7 mouse cellular contexts compared by ENCODE assay signal in genomic region chr12:87299037-87299656, GRCm38 (mm10). TPM values are rescaled to one million over a fixed set of nuclear protein-coding genes. Genes with fewer than 3 reads are reported as not detected.
DNase-seq lines count a peak whose midpoint lies in the region; ATAC-seq and TF ChIP-seq lines count a peak whose summit lies in the region.

No protein-coding gene starts in this region.

- peak overlapping the region; percentile 90 for H3K4me2 ChIP-seq in heart, postnatal 0 days (ENCODE audit: low read depth, low read length)
- H3K4me2 ChIP-seq in liver, postnatal 0 days (ENCODE audit: low read depth, low read length) = peak overlapping the region; percentile 96
- H3K4me2 ChIP-seq in stomach, embryonic 16.5 days (ENCODE audit: low read depth, low read length) = peak overlapping the region; percentile 99

- H3K27ac ChIP-seq in heart, postnatal 0 days (ENCODE audit: low read depth) = no peak overlapping the region
- no peak overlapping the region for H3K27ac ChIP-seq in liver, postnatal 0 days (ENCODE audit: low read depth)
- H3K27ac ChIP-seq in stomach, embryonic 16.5 days (ENCODE audit: low read length) = no peak overlapping the region

- TF ChIP-seq CTCF in heart, postnatal 0 days (IDR thresholded peaks at IDR 0.05; ENCODE audit: low read depth) = no peak
- TF ChIP-seq CTCF in liver, postnatal 0 days (IDR thresholded peaks at IDR 0.05; ENCODE audit: low read depth) = no peak

- H3K9ac ChIP-seq in heart, postnatal 0 days (replicated peaks; ENCODE audit: low read depth, low read length) = peak overlapping the region; percentile 52
- H3K9ac ChIP-seq in liver, postnatal 0 days (replicated peaks) = peak overlapping the region; percentile 72
- H3K9ac ChIP-seq in stomach, embryonic 16.5 days (ENCODE audit: low read length) = peak overlapping the region; percentile 80

- peaks cover 3% of the 10 kb centered on the region; the same call in 1 of the 2 replicates for H3K4me1 ChIP-seq in heart, postnatal 0 days (ENCODE audit: control insufficient read depth, insufficient read depth)
- peaks cover 3% of the 10 kb centered on the region; the same call in 1 of the 2 replicates for H3K4me1 ChIP-seq in liver, postnatal 0 days (ENCODE audit: insufficient read depth)
- peaks cover 10% of the 10 kb centered on the region; the same call in 1 of the 2 replicates for H3K4me1 ChIP-seq in stomach, embryonic 16.5 days (ENCODE audit: control insufficient read depth, insufficient read depth, low read length)

- H3K36me3 ChIP-seq in heart, postnatal 0 days (replicated peaks; ENCODE audit: control insufficient read depth, insufficient read depth, low read length) = no peaks in the 10 kb centered on the region
- H3K36me3 ChIP-seq in liver, postnatal 0 days (replicated peaks; ENCODE audit: insufficient read depth, low read length) = no peaks in the 10 kb centered on the region
- no peaks in the 10 kb centered on the region for H3K36me3 ChIP-seq in stomach, embryonic 16.5 days (ENCODE audit: control insufficient read depth, insufficient read depth, low read length)

- no peak for TF ChIP-seq EP300 in heart, postnatal 0 days (IDR thresholded peaks at IDR 0.05; ENCODE audit: low read depth)
- TF ChIP-seq EP300 in liver, postnatal 0 days (IDR thresholded peaks at IDR 0.05; ENCODE audit: low read depth) = no peak

- 12% methylated on average over 29 of the region's 29 CpGs for WGBS in heart, postnatal 0 days
- 14% methylated on average over 29 of the region's 29 CpGs for WGBS in liver, postnatal 0 days (ENCODE audit: insufficient replicate concordance)
- WGBS in stomach, embryonic 16.5 days = 7% methylated on average over 29 of the region's 29 CpGs

- H3K4me3 ChIP-seq in heart, postnatal 0 days (ENCODE audit: low read depth, low read length) = peak overlapping the region; percentile 57
- peak overlapping the region; percentile 71 for H3K4me3 ChIP-seq in liver, postnatal 0 days (ENCODE audit: low read depth, low read length)
- peak overlapping the region; percentile 80 for H3K4me3 ChIP-seq in stomach, embryonic 16.5 days (replicated peaks; ENCODE audit: low read length)

- no peaks in the 10 kb centered on the region for H3K9me3 ChIP-seq in heart, postnatal 0 days (replicated peaks; ENCODE audit: control insufficient read depth, low read length)
- no peaks in the 10 kb centered on the region for H3K9me3 ChIP-seq in liver, postnatal 0 days (ENCODE audit: low read length)
- no peaks in the 10 kb centered on the region for H3K9me3 ChIP-seq in stomach, embryonic 16.5 days (replicated peaks; ENCODE audit: control insufficient read depth, low read length)

- DNase-seq in right cerebral cortex, postnatal 14 days = peak; percentile 29
- no peak for DNase-seq in right cerebral cortex, adult 18-20 months
- DNase-seq in embryo, embryonic 11 days = peak; percentile 35
- DNase-seq in heart, postnatal 0 days (ENCODE audit: low spot score) = no peak
- DNase-seq in liver, postnatal 0 days = no peak
- DNase-seq in frontal cortex, postnatal 36 days (ENCODE audit: low spot score in 2 of 2) = no peak

- peak; percentile 17; the same call in 1 of the 2 replicates for ATAC-seq in heart, postnatal 0 days (ENCODE audit: insufficient read depth, low read depth)
- ATAC-seq in liver, postnatal 0 days = no peak; the same call in 1 of the 2 replicates
- peak; percentile 45; the same call in 1 of the 2 replicates for ATAC-seq in stomach, embryonic 16.5 days (ENCODE audit: insufficient read depth, low FRiP score)

- no peaks in the 10 kb centered on the region for H3K27me3 ChIP-seq in heart, postnatal 0 days (ENCODE audit: control insufficient read depth, insufficient read depth, low read length)
- peaks cover 26% of the 10 kb centered on the region for H3K27me3 ChIP-seq in liver, postnatal 0 days (ENCODE audit: insufficient read depth, low read length)
- H3K27me3 ChIP-seq in stomach, embryonic 16.5 days (ENCODE audit: control insufficient read depth, insufficient read depth, low read length) = peaks cover 15% of the 10 kb centered on the region

RNA-seq across cellular contexts. Expression of gene Ism2, which starts 0.4 kb away (rescaled TPM):
- 0.31 TPM in 1 of 2 replicates, not detected in the other for total RNA-seq in heart, postnatal 0 days (2014; rRNA removed; ENCODE audit: low replicate concordance)
- 0.20 and 0.30 TPM in 2 replicates for polyA plus RNA-seq in heart, postnatal 0 days (2015; fragmentation: Nextera tagmentation; extraction: Ambion mirVana)
- 0.08 and 0.17 TPM in 2 replicates for polyA plus RNA-seq in liver, postnatal 0 days (2015; fragmentation: Nextera tagmentation; extraction: Ambion mirVana)
- polyA plus RNA-seq in stomach, embryonic 16.5 days (2015; fragmentation: Nextera tagmentation; extraction: Ambion mirVana) = 0.42 and 0.53 TPM in 2 replicates

RNA-seq across cellular contexts. Expression of gene Ahsa1, which starts 32.9 kb away (rescaled TPM):
- 80.7 and 93.4 TPM in 2 replicates for total RNA-seq in heart, postnatal 0 days (2014; rRNA removed; ENCODE audit: low replicate concordance)
- polyA plus RNA-seq in heart, postnatal 0 days (2015; fragmentation: Nextera tagmentation; extraction: Ambion mirVana) = 109 and 113 TPM in 2 replicates
- polyA plus RNA-seq in liver, postnatal 0 days (2015; fragmentation: Nextera tagmentation; extraction: Ambion mirVana) = 89.4 and 91.5 TPM in 2 replicates
- 190 and 202 TPM in 2 replicates for polyA plus RNA-seq in stomach, embryonic 16.5 days (2015; fragmentation: Nextera tagmentation; extraction: Ambion mirVana)

RNA-seq across cellular contexts. Expression of gene Vipas39, which starts 33.1 kb away (rescaled TPM):
- total RNA-seq in heart, postnatal 0 days (2014; rRNA removed; ENCODE audit: low replicate concordance) = 34.1 and 40.4 TPM in 2 replicates
- 29.2 and 31.4 TPM in 2 replicates for polyA plus RNA-seq in heart, postnatal 0 days (2015; fragmentation: Nextera tagmentation; extraction: Ambion mirVana)
- 8.2 and 8.9 TPM in 2 replicates for polyA plus RNA-seq in liver, postnatal 0 days (2015; fragmentation: Nextera tagmentation; extraction: Ambion mirVana)
- polyA plus RNA-seq in stomach, embryonic 16.5 days (2015; fragmentation: Nextera tagmentation; extraction: Ambion mirVana) = 36.3 and 37.8 TPM in 2 replicates

Comparison
In these comparisons a context has a peak if more than half of its experiments do, and no peak if none do; other contexts are left out.
1. DNase-seq: peak in right cerebral cortex, postnatal 14 days (single experiment) and embryo, embryonic 11 days (single experiment); none in right cerebral cortex, adult 18-20 months (single experiment), heart, postnatal 0 days (single experiment), liver, postnatal 0 days (single experiment) and frontal cortex, postnatal 36 days (0 of 2).
2. Peak in every context shown above with its lines, with median percentiles within 50 percentile points of each other: H3K4me2 ChIP-seq, H3K4me3 ChIP-seq and H3K9ac ChIP-seq.